Mouse (Mus musculus) embryo, embryonic 10 days (tissue): Measurements from ENCODE around the gene Fyco1.

Experiments
- DNase-seq: peaks from one replicate; pipeline ENCODE4 v3.0.0-alpha.2; 2015; ENCODE audit warnings: low spot score

The Fyco1 gene

GRCm38 (mm10) chr9:123740799-123741198 is 110.9 kb downstream of the Fyco1 start:
- no peak for DNase-seq
